Mouse (Mus musculus) midbrain, embryonic 14.5 days (tissue): ENCODE measurements around the gene Pkmyt1. TPM values are rescaled to one million over a fixed set of nuclear protein-coding genes. Genes with fewer than 3 reads are reported as not detected.

Source experiments
- ATAC-seq: fragments of 200-750 bp; cut with Nextera tagmentation; 2 replicates; pipeline ENCODE4 v1.8.0; 2017; ENCODE audit warnings: moderate number of reproducible peaks, moderate library complexity; ENCODE audit not compliant: low FRiP score, low TSS enrichment
- DNase-seq: peaks from one replicate; pipeline ENCODE4 v3.0.0-alpha.2; 2015
- H3K27ac ChIP-seq: fragments of 300-500 bp; sonication (generic); replicated peaks from 2 replicates; pipeline ENCODE4 v1.5.1; 2014; ENCODE audit warnings: mild to moderate bottlenecking, low read depth, low read length, moderate library complexity
- H3K27me3 ChIP-seq: fragments of 300-500 bp; sonication (generic); 2 replicates; pipeline ENCODE4 v1.6.1; 2014; ENCODE audit warnings: low read length, control low read depth, mixed read lengths; ENCODE audit not compliant: control insufficient read depth, insufficient read depth
- H3K36me3 ChIP-seq: fragments of 300-500 bp; sonication (generic); 2 replicates; pipeline ENCODE4 v1.6.1; 2014; ENCODE audit warnings: low read length, control low read depth; ENCODE audit not compliant: control insufficient read depth, insufficient read depth
- H3K4me1 ChIP-seq: fragments of 300-500 bp; sonication (generic); 2 replicates; pipeline ENCODE4 v1.6.1; 2014; ENCODE audit warnings: mild to moderate bottlenecking, antibody characterized with exemption, low read length, control low read depth; ENCODE audit not compliant: control insufficient read depth, insufficient read depth
- H3K4me2 ChIP-seq: fragments of 300-500 bp; sonication (generic); 2 replicates; pipeline ENCODE4 v1.6.1; 2014; ENCODE audit warnings: mild to moderate bottlenecking, low read length, moderate library complexity
- H3K4me3 ChIP-seq: fragments of 300-500 bp; sonication (generic); replicated peaks from 2 replicates; pipeline ENCODE4 v1.5.1; 2014; ENCODE audit warnings: low read depth, low read length
- H3K9ac ChIP-seq: fragments of 300-500 bp; sonication (generic); replicated peaks from 2 replicates; pipeline ENCODE4 v1.6.1; 2014; ENCODE audit warnings: mild to moderate bottlenecking, low read length, moderate library complexity
- H3K9me3 ChIP-seq: fragments of 300-500 bp; sonication (generic); 2 replicates; pipeline ENCODE4 v1.6.1; 2016; ENCODE audit warnings: low read length, control low read depth, mixed read lengths; ENCODE audit not compliant: control insufficient read depth
- WGBS: fragments of 180-500 bp; shearing (Covaris S2); extraction: QIAGEN DNeasy Blood & Tissue Kit; methylation state at CpG from one replicate; pipeline ENCODE4 v1.1.7; 2014; 5-methylcytosine and 5-hydroxymethylcytosine counted together
- polyA plus RNA-seq: library from polyadenylated mRNA; unstranded; fragments of >200 nt; fragmentation: Nextera tagmentation; extraction: Ambion mirVana; gene quantifications from 2 replicates; pipeline ENCODE4 v1.2.1, GENCODE M21; 2014

The Pkmyt1 gene
- 16.2 and 18.2 TPM in 2 replicates for polyA plus RNA-seq

- peak; percentile 98 for DNase-seq
Measured at GRCm38 (mm10) chr17:23725999-23726757, at the start of gene Pkmyt1. Gene Pkmyt1, plus strand, starts transcription at chr17:23726336.

GRCm38 (mm10) chr17:23676473-23677031, 49.6 kb upstream of the Pkmyt1 start:
- Histone ChIP-seq H3K9ac (peak overlapping the region; percentile 39), H3K27ac (no peak overlapping the region), H3K27me3 (peaks cover 53% of the 10 kb centered on the region), H3K4me3 (peak overlapping the region; percentile 45), H3K36me3 (no peaks in the 10 kb centered on the region), H3K4me1 (peaks cover 32% of the 10 kb centered on the region), H3K4me2 (peak overlapping the region; percentile 89), H3K9me3 (no peaks in the 10 kb centered on the region)
- no peak for ATAC-seq
- WGBS = 1% methylated on average over 37 of the region's 37 CpGs
- peak; percentile 38 for DNase-seq

More at GRCm38 (mm10) chr17:23725999-23726757, at the start of gene Pkmyt1:
- Histone ChIP-seq H3K9ac (peak within 1 kb of the TSS; percentile 63), H3K27me3 (no peaks in the 10 kb centered on the region), H3K4me3 (peak within 1 kb of the TSS; percentile 78), H3K4me2 (peak within 1 kb of the TSS; percentile 91), H3K36me3 (no peaks in the 10 kb centered on the region), H3K27ac (peak within 1 kb of the TSS; percentile 55), H3K9me3 (no peaks in the 10 kb centered on the region), H3K4me1 (peaks cover 9% of the 10 kb centered on the region; the same call in 1 of the 2 replicates)
- under 1% methylated on average over 72 of the region's 73 CpGs for WGBS
- ATAC-seq = peak; percentile 92

- peak within 1 kb of the TSS; percentile 45 for H3K4me3 ChIP-seq
- H3K4me2 ChIP-seq = peak within 1 kb of the TSS; percentile 89
- H3K27ac ChIP-seq = no peak within 1 kb of the TSS
- H3K9ac ChIP-seq = peak within 1 kb of the TSS; percentile 39
- under 1% methylated on average over 34 of the region's 34 CpGs for WGBS
- H3K9me3 ChIP-seq = no peaks in the 10 kb centered on the region
- DNase-seq (peak; percentile 89), ATAC-seq (peak; percentile 25; the same call in 1 of the 2 replicates)
- no peaks in the 10 kb centered on the region for H3K36me3 ChIP-seq
- peaks cover 54% of the 10 kb centered on the region for H3K27me3 ChIP-seq
- H3K4me1 ChIP-seq = peaks cover 32% of the 10 kb centered on the region
Measured at GRCm38 (mm10) chr17:23677236-23677679, 48.9 kb upstream of the Pkmyt1 start, which contains the start of gene Tnfrsf12a. Gene Tnfrsf12a, minus strand, starts transcription at chr17:23677468.

- Histone ChIP-seq H3K4me3 (0 out of 2 replicates have a peak within 1 kb of the TSS, but pooled peaks have one; percentile 5), H3K27ac (no peak within 1 kb of the TSS), H3K4me1 (peaks cover 26% of the 10 kb centered on the region), H3K9me3 (no peaks in the 10 kb centered on the region), H3K4me2 (peak within 1 kb of the TSS; percentile 34), H3K9ac (no peak within 1 kb of the TSS), H3K36me3 (no peaks in the 10 kb centered on the region), H3K27me3 (peaks cover 70% of the 10 kb centered on the region)
- DNase-seq (no peak), ATAC-seq (no peak)
- 2% methylated on average over 38 of the region's 38 CpGs for WGBS
Measured at GRCm38 (mm10) chr17:23679127-23679835, 46.9 kb upstream of the Pkmyt1 start, which contains the start of gene Cldn6. Gene Cldn6, plus strand, starts transcription at chr17:23679249.

- peaks cover 67% of the 10 kb centered on the region for H3K27me3 ChIP-seq
- no peak overlapping the region for H3K4me3 ChIP-seq
- no peak for DNase-seq
- WGBS = 79% methylated on average over 9 of the region's 9 CpGs
- no peak overlapping the region for H3K9ac ChIP-seq
- no peak overlapping the region for H3K4me2 ChIP-seq
- peaks cover 21% of the 10 kb centered on the region for H3K4me1 ChIP-seq
- H3K27ac ChIP-seq = no peak overlapping the region
- no peaks in the 10 kb centered on the region for H3K36me3 ChIP-seq
- no peak for ATAC-seq
- H3K9me3 ChIP-seq = no peaks in the 10 kb centered on the region
Measured at GRCm38 (mm10) chr17:23680336-23680735, 45.8 kb upstream of the Pkmyt1 start.

GRCm38 (mm10) chr17:23681086-23681485, 45.0 kb upstream of the Pkmyt1 start:
- no peak overlapping the region for H3K9ac ChIP-seq
- peaks cover 59% of the 10 kb centered on the region for H3K27me3 ChIP-seq
- H3K9me3 ChIP-seq = no peaks in the 10 kb centered on the region
- H3K4me3 ChIP-seq = no peak overlapping the region
- no peak overlapping the region for H3K27ac ChIP-seq
- ATAC-seq (no peak), DNase-seq (no peak)
- H3K36me3 ChIP-seq = no peaks in the 10 kb centered on the region
- H3K4me1 ChIP-seq = peaks cover 21% of the 10 kb centered on the region
- no peak overlapping the region for H3K4me2 ChIP-seq
- 80% methylated on average over 10 of the region's 10 CpGs for WGBS

- 71% methylated on average over 4 of the region's 4 CpGs for WGBS
- H3K27me3 ChIP-seq = peaks cover 51% of the 10 kb centered on the region
Measured at GRCm38 (mm10) chr17:23682092-23682491, 44.0 kb upstream of the Pkmyt1 start.

GRCm38 (mm10) chr17:23682530-23682929, 43.6 kb upstream of the Pkmyt1 start:
- 68% methylated on average over 3 of the region's 3 CpGs for WGBS
- DNase-seq (no peak), ATAC-seq (no peak)
- no peak overlapping the region for H3K9ac ChIP-seq
- H3K4me1 ChIP-seq = peaks cover 6% of the 10 kb centered on the region; the same call in 1 of the 2 replicates
- no peak overlapping the region for H3K27ac ChIP-seq
- no peaks in the 10 kb centered on the region for H3K36me3 ChIP-seq
- H3K4me2 ChIP-seq = no peak overlapping the region
- no peak overlapping the region for H3K4me3 ChIP-seq
- H3K27me3 ChIP-seq = peaks cover 51% of the 10 kb centered on the region
- H3K9me3 ChIP-seq = no peaks in the 10 kb centered on the region

More at GRCm38 (mm10) chr17:23682092-23682491, 44.0 kb upstream of the Pkmyt1 start:
- H3K4me2 ChIP-seq = no peak overlapping the region
- H3K9me3 ChIP-seq = no peaks in the 10 kb centered on the region
- no peak overlapping the region for H3K27ac ChIP-seq
- no peak for ATAC-seq
- no peak overlapping the region for H3K4me3 ChIP-seq
- no peak for DNase-seq
- H3K36me3 ChIP-seq = no peaks in the 10 kb centered on the region
- peaks cover 11% of the 10 kb centered on the region for H3K4me1 ChIP-seq
- no peak overlapping the region for H3K9ac ChIP-seq
